Mouse (Mus musculus): ENCODE measurements at regions not wholly inside any gene's neighbourhood (a gene's known extent, or its start where the extent isn't known, plus 50 kb on each side); places are given as distances from the start of the nearest gene placed in this dataset.

DNA sequence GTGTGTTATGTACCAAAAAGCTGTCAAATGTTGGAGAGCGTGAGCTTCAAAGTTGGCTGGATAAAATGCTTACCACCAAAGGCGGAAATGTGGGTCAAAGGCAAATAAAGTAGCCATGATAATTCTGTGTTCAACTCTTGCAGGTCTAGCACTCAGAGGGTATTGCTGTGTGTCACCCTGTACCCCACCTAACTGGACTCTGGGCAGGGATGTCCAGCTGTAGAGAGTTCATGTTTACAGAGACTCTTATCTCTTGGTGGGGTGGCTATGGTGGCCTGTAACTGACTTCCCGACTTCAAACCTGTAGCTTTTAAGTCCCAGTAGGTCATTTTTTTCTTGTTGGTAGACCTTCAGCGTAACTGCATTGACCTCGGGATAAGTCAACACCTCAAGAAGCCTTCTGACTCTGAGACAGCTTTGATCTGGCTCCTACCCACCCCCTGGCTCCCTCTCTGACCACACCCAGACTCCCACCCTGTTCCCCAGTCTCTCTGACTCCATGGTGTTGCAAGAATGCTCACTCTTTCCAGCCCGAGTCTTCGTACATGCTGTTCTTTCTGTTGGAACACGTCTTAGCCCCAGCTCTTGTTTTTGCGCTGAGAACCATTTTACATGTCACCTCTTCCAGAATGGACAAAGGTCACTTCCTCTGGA, 68.5 kb upstream of the Galnt15 start:
- TF ChIP-seq GATA1 (IDR thresholded peaks at IDR 0.05; ENCODE audit: borderline replicate concordance, low read length), result no peak
- no peak for TF ChIP-seq GATA2 (IDR thresholded peaks at IDR 0.05; ENCODE audit: borderline replicate concordance, low read depth, low read length)
- no peak for TF ChIP-seq POLR2AphosphoS5 (IDR thresholded peaks at IDR 0.05; ENCODE audit: insufficient replicate concordance, low read depth, low read length)
- no peak for TF ChIP-seq CTCF (IDR thresholded peaks at IDR 0.05; ENCODE audit: low read depth, low read length)
- no peak for TF ChIP-seq TAL1 (conservative IDR thresholded peaks at IDR 0.05; ENCODE audit: low read depth, low read length)
- ATAC-seq (ENCODE audit: extremely low read depth, insufficient number of reproducible peaks, low FRiP score, poor library complexity, severe bottlenecking) (no peak), DNase-seq (ENCODE audit: low spot score) (no peak)
- Histone ChIP-seq H3K4me1 (ENCODE audit: insufficient read depth, low read depth, low read length) (no peaks in the 10 kb centered on the region), H3K36me3 (replicated peaks) (no peaks in the 10 kb centered on the region), H3K4me3 (ENCODE audit: low read depth, low read length) (no peak overlapping the region), H3K9me3 (replicated peaks) (no peaks in the 10 kb centered on the region), H3K27me3 (ENCODE audit: insufficient read depth, low read length) (peaks cover 21% of the 10 kb centered on the region)

DNA sequence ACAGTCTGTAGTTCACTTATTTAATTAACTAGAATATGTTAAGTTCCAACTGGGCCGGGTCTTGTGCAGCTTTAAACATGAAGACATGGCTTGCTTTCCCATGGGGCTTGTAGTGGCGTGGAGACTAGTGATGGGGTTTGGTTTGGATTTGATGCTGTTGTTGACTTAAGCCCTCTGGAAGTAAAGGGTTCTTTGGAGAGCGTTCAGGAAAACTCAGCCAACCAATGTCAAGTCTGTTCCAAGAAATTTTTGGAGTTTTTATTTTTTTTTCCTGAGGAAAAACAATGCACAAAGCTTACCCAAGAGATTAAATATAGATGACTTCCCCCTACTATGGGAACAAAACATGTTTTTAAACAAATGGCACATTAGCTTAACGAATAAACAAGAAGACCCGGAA, 67.3 kb upstream of the Galnt15 start:
- ATAC-seq (ENCODE audit: extremely low read depth, insufficient number of reproducible peaks, low FRiP score, poor library complexity, severe bottlenecking) (no peak), DNase-seq (ENCODE audit: low spot score) (no peak)
- Histone ChIP-seq H3K27me3 (ENCODE audit: insufficient read depth, low read length) (peaks cover 21% of the 10 kb centered on the region), H3K4me3 (ENCODE audit: low read depth, low read length) (no peak overlapping the region), H3K4me1 (ENCODE audit: insufficient read depth, low read depth, low read length) (no peaks in the 10 kb centered on the region), H3K36me3 (replicated peaks) (no peaks in the 10 kb centered on the region), H3K9me3 (replicated peaks) (no peaks in the 10 kb centered on the region)
- no peak for TF ChIP-seq TAL1 (conservative IDR thresholded peaks at IDR 0.05; ENCODE audit: low read depth, low read length)
- TF ChIP-seq GATA2 (IDR thresholded peaks at IDR 0.05; ENCODE audit: borderline replicate concordance, low read depth, low read length), result no peak
- no peak for TF ChIP-seq GATA1 (IDR thresholded peaks at IDR 0.05; ENCODE audit: borderline replicate concordance, low read length)
- TF ChIP-seq POLR2AphosphoS5 (IDR thresholded peaks at IDR 0.05; ENCODE audit: insufficient replicate concordance, low read depth, low read length), result no peak
- no peak for TF ChIP-seq CTCF (IDR thresholded peaks at IDR 0.05; ENCODE audit: low read depth, low read length)

DNA sequence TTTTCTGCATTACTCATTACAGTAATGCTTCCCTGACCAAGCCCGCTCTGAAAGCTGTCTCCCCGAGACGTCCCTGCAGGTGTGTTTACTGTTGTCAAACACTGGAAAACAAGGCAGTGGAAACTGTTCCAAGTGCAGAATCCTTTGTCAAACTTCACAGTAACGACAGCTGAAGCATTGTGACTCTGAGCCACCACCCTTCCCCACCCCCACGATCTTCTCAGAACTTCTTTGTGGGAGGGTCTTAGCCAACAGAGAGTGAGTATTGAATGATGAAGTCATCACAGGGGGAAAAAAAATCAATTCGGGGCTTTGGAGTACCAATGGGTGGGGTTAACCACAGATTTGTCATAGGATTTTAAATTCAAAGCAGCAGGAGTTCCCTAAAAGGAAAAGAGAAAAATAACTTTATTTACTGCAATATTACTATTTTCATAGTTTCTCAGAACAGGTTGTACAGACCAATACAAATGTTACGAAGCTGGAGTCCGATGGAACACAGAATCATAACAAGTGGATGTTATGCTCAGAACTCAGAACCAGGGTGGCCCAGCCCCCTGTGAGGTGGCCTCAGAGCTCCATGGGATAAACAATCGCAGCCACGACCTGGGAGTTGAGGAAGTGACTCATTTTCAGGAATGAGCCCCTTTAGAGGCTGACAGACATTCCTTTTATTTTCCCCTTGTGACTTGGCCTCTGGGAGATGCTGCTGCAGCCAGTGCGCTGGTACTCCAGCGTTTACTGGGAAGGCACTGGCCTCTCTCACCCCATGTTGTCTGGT, 65.5 kb upstream of the Galnt15 start:
- TF ChIP-seq TAL1 (conservative IDR thresholded peaks at IDR 0.05; ENCODE audit: low read depth, low read length), result no peak
- TF ChIP-seq CTCF (IDR thresholded peaks at IDR 0.05; ENCODE audit: low read depth, low read length), result no peak
- TF ChIP-seq POLR2AphosphoS5 (IDR thresholded peaks at IDR 0.05; ENCODE audit: insufficient replicate concordance, low read depth, low read length), result no peak
- no peak for TF ChIP-seq GATA2 (IDR thresholded peaks at IDR 0.05; ENCODE audit: borderline replicate concordance, low read depth, low read length)
- TF ChIP-seq GATA1 (IDR thresholded peaks at IDR 0.05; ENCODE audit: borderline replicate concordance, low read length), result no peak
- no peaks in the 10 kb centered on the region for H3K36me3 ChIP-seq (replicated peaks)
- peaks cover 23% of the 10 kb centered on the region for H3K27me3 ChIP-seq (ENCODE audit: insufficient read depth, low read length)
- no peak for ATAC-seq (ENCODE audit: extremely low read depth, insufficient number of reproducible peaks, low FRiP score, poor library complexity, severe bottlenecking)
- no peak overlapping the region for H3K4me3 ChIP-seq (ENCODE audit: low read depth, low read length)
- DNase-seq (ENCODE audit: low spot score), result no peak
- H3K4me1 ChIP-seq (ENCODE audit: insufficient read depth, low read depth, low read length), result no peaks in the 10 kb centered on the region
- H3K9me3 ChIP-seq (replicated peaks), result no peaks in the 10 kb centered on the region

DNA sequence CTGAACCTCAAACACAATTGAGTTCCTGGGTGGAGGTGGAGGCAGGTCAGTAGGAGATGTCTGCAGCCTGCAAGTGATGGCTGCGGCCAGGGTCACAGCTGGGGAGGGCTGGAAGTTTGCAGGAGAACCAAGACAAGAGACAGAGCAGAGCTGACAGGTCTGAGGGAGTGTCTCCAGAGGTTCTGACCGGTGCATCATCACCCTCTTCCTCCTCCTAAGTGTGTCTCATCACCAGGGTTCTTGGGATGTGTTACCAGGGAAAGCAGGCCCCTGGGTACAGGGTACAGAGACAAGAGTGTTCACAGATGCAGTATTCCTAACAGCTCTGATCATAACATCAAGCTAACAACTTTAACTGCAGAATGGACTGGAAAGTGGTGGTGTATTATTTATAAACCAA, 64.7 kb upstream of the Galnt15 start:
- no peaks in the 10 kb centered on the region for H3K9me3 ChIP-seq (replicated peaks)
- no peaks in the 10 kb centered on the region for H3K36me3 ChIP-seq (replicated peaks)
- H3K4me3 ChIP-seq (ENCODE audit: low read depth, low read length), result no peak overlapping the region
- no peaks in the 10 kb centered on the region for H3K4me1 ChIP-seq (ENCODE audit: insufficient read depth, low read depth, low read length)
- TF ChIP-seq GATA2 (IDR thresholded peaks at IDR 0.05; ENCODE audit: borderline replicate concordance, low read depth, low read length) (no peak), TAL1 (conservative IDR thresholded peaks at IDR 0.05; ENCODE audit: low read depth, low read length) (no peak), POLR2AphosphoS5 (IDR thresholded peaks at IDR 0.05; ENCODE audit: insufficient replicate concordance, low read depth, low read length) (no peak), GATA1 (IDR thresholded peaks at IDR 0.05; ENCODE audit: borderline replicate concordance, low read length) (no peak), CTCF (IDR thresholded peaks at IDR 0.05; ENCODE audit: low read depth, low read length) (no peak)
- ATAC-seq (ENCODE audit: extremely low read depth, insufficient number of reproducible peaks, low FRiP score, poor library complexity, severe bottlenecking), result no peak
- H3K27me3 ChIP-seq (ENCODE audit: insufficient read depth, low read length), result peaks cover 23% of the 10 kb centered on the region
- DNase-seq (ENCODE audit: low spot score), result no peak

DNA sequence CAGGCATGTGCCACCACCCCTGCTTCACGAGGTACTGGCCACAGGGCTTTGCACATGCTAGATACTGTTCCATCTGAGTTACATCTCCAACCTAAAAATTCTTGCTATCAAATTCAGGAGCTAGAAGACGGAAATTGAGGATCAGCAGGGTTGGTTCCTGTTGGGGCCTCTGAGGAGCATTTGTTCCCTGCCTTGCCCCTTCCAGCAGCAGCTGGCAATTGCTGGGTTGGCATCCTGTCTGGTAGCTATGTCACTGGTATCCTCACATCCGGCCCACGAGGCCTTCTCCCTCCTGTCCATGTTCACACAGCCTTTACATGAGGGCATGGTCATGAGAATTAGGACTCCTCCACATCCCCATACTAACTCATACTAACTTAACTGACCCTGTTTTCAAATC, 64.0 kb upstream of the Galnt15 start:
- Histone ChIP-seq H3K4me3 (ENCODE audit: low read depth, low read length) (no peak overlapping the region), H3K36me3 (replicated peaks) (no peaks in the 10 kb centered on the region), H3K9me3 (replicated peaks) (no peaks in the 10 kb centered on the region), H3K4me1 (ENCODE audit: insufficient read depth, low read depth, low read length) (no peaks in the 10 kb centered on the region), H3K27me3 (ENCODE audit: insufficient read depth, low read length) (peaks cover 25% of the 10 kb centered on the region)
- TF ChIP-seq TAL1 (conservative IDR thresholded peaks at IDR 0.05; ENCODE audit: low read depth, low read length) (no peak), CTCF (IDR thresholded peaks at IDR 0.05; ENCODE audit: low read depth, low read length) (no peak), POLR2AphosphoS5 (IDR thresholded peaks at IDR 0.05; ENCODE audit: insufficient replicate concordance, low read depth, low read length) (no peak), GATA1 (IDR thresholded peaks at IDR 0.05; ENCODE audit: borderline replicate concordance, low read length) (no peak), GATA2 (IDR thresholded peaks at IDR 0.05; ENCODE audit: borderline replicate concordance, low read depth, low read length) (no peak)
- ATAC-seq (ENCODE audit: extremely low read depth, insufficient number of reproducible peaks, low FRiP score, poor library complexity, severe bottlenecking), result no peak
- no peak for DNase-seq (ENCODE audit: low spot score)

DNA sequence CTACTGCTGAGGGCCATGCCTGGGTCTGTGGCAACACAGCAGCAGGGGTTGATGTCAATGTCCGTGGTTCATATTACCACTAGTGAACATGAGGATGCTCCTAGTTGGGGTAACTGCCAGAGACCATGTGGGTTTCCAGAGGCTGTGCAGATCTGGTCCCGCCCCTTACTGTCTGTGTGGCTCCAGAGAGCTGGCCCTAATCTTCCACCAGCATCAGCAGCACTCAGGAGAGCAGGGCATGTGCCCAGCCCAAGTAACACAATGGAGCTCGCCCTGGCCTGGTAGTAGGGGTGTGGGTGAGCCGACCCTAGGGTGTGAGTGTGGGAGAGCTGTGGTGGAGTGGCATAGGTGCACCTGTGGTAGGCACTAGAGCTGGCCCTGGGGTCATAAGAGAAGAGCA, 59.3 kb upstream of the Galnt15 start:
- ATAC-seq (ENCODE audit: extremely low read depth, insufficient number of reproducible peaks, low FRiP score, poor library complexity, severe bottlenecking), result no peak

More for the DNA sequence above, 59.3 kb upstream of the Galnt15 start:
- Histone ChIP-seq H3K27me3 (ENCODE audit: insufficient read depth, low read length) (peaks cover 11% of the 10 kb centered on the region), H3K36me3 (replicated peaks) (no peaks in the 10 kb centered on the region), H3K4me1 (ENCODE audit: insufficient read depth, low read depth, low read length) (no peaks in the 10 kb centered on the region), H3K9me3 (replicated peaks) (no peaks in the 10 kb centered on the region), H3K4me3 (ENCODE audit: low read depth, low read length) (no peak overlapping the region)
- TF ChIP-seq TAL1 (conservative IDR thresholded peaks at IDR 0.05; ENCODE audit: low read depth, low read length), result no peak
- TF ChIP-seq GATA1 (IDR thresholded peaks at IDR 0.05; ENCODE audit: borderline replicate concordance, low read length), result no peak
- TF ChIP-seq CTCF (IDR thresholded peaks at IDR 0.05; ENCODE audit: low read depth, low read length), result no peak
- no peak for TF ChIP-seq POLR2AphosphoS5 (IDR thresholded peaks at IDR 0.05; ENCODE audit: insufficient replicate concordance, low read depth, low read length)
- no peak for TF ChIP-seq GATA2 (IDR thresholded peaks at IDR 0.05; ENCODE audit: borderline replicate concordance, low read depth, low read length)
- DNase-seq (ENCODE audit: low spot score), result no peak
